Mouse (Mus musculus): ENCODE measurements at regions not wholly inside any gene's neighbourhood (a gene's known extent, or its start where the extent isn't known, plus 50 kb on each side); places are given as distances from the start of the nearest gene placed in this dataset.
A peak's percentile ranks its signal among the peaks of the same experiment; 100 is the strongest.

GRCm38 (mm10) chr16:12960885-12961284, 148.6 kb upstream of the Ercc4 start:
- no peak overlapping the region for H3K27ac ChIP-seq (replicated peaks; ENCODE audit: low read depth, low read length)
- H3K4me1 ChIP-seq (ENCODE audit: control insufficient read depth, insufficient read depth, low read length) = no peaks in the 10 kb centered on the region
- no peak for DNase-seq
- H3K9ac ChIP-seq (replicated peaks; ENCODE audit: low read length) = no peak overlapping the region
- no peak for ATAC-seq (ENCODE audit: low FRiP score, low TSS enrichment)
- H3K9me3 ChIP-seq (ENCODE audit: control insufficient read depth, low read length) = no peaks in the 10 kb centered on the region
- WGBS = 60% methylated on average over 5 of the region's 5 CpGs
- H3K4me2 ChIP-seq (ENCODE audit: low read length) = no peak overlapping the region
- no peak overlapping the region for H3K4me3 ChIP-seq (replicated peaks; ENCODE audit: low read depth, low read length)
- H3K36me3 ChIP-seq (ENCODE audit: control insufficient read depth, insufficient read depth, low read length) = no peaks in the 10 kb centered on the region
- no peaks in the 10 kb centered on the region for H3K27me3 ChIP-seq (ENCODE audit: control insufficient read depth, insufficient read depth, low read length)

DNA sequence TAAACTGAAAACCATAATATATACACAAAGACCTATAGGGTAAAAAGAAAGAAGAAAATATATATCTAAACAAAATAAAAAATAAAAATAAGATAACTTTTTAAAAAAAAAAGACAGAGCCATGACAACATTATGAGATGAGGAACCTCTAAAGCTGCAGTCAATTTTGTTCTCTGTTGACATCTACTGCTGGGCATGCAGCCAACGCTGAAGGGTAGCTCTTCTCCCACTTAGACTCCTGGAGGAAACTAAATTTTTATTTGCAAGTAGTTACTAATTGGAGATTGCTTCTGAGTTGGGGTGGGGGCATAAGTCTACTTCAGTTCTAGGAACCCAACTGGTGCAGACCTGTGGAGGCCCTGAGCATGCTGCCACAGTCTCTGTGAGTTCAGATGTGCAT, 126.8 kb upstream of the Ercc4 start:
- no peak for DNase-seq
- Histone ChIP-seq H3K9me3 (ENCODE audit: control insufficient read depth, low read length) (0 out of 2 replicates have a peak, but pooled peaks cover 3% of the 10 kb centered on the region), H3K27ac (replicated peaks; ENCODE audit: low read depth, low read length) (no peak overlapping the region), H3K36me3 (ENCODE audit: control insufficient read depth, insufficient read depth, low read length) (no peaks in the 10 kb centered on the region), H3K9ac (replicated peaks; ENCODE audit: low read length) (no peak overlapping the region), H3K4me3 (replicated peaks; ENCODE audit: low read depth, low read length) (no peak overlapping the region), H3K27me3 (ENCODE audit: control insufficient read depth, insufficient read depth, low read length) (no peaks in the 10 kb centered on the region), H3K4me1 (ENCODE audit: control insufficient read depth, insufficient read depth, low read length) (no peaks in the 10 kb centered on the region), H3K4me2 (ENCODE audit: low read length) (no peak overlapping the region)
- ATAC-seq (ENCODE audit: low FRiP score, low TSS enrichment) = no peak
- 88% methylated on average over 1 of the region's 1 CpGs for WGBS

- no peak overlapping the region for H3K27ac ChIP-seq (replicated peaks; ENCODE audit: low read depth, low read length)
- no peaks in the 10 kb centered on the region for H3K36me3 ChIP-seq (ENCODE audit: control insufficient read depth, insufficient read depth, low read length)
- H3K9ac ChIP-seq (replicated peaks; ENCODE audit: low read length) = no peak overlapping the region
- H3K4me2 ChIP-seq (ENCODE audit: low read length) = no peak overlapping the region
- ATAC-seq (ENCODE audit: low FRiP score, low TSS enrichment) (no peak), DNase-seq (no peak)
- H3K4me3 ChIP-seq (replicated peaks; ENCODE audit: low read depth, low read length) = no peak overlapping the region
- H3K27me3 ChIP-seq (ENCODE audit: control insufficient read depth, insufficient read depth, low read length) = no peaks in the 10 kb centered on the region
- no peaks in the 10 kb centered on the region for H3K4me1 ChIP-seq (ENCODE audit: control insufficient read depth, insufficient read depth, low read length)
- H3K9me3 ChIP-seq (ENCODE audit: control insufficient read depth, low read length) = no peaks in the 10 kb centered on the region
- 81% methylated on average over 1 of the region's 1 CpGs for WGBS
Measured at GRCm38 (mm10) chr16:13001288-13001880, 108.1 kb upstream of the Ercc4 start.

GRCm38 (mm10) chr16:13012863-13013262, 96.6 kb upstream of the Ercc4 start:
- WGBS = 95% methylated on average over 5 of the region's 5 CpGs
- Histone ChIP-seq H3K9ac (replicated peaks; ENCODE audit: low read length) (no peak overlapping the region), H3K27me3 (ENCODE audit: control insufficient read depth, insufficient read depth, low read length) (no peaks in the 10 kb centered on the region), H3K36me3 (ENCODE audit: control insufficient read depth, insufficient read depth, low read length) (no peaks in the 10 kb centered on the region), H3K4me1 (ENCODE audit: control insufficient read depth, insufficient read depth, low read length) (no peaks in the 10 kb centered on the region), H3K4me3 (replicated peaks; ENCODE audit: low read depth, low read length) (no peak overlapping the region), H3K9me3 (ENCODE audit: control insufficient read depth, low read length) (no peaks in the 10 kb centered on the region), H3K27ac (replicated peaks; ENCODE audit: low read depth, low read length) (no peak overlapping the region), H3K4me2 (ENCODE audit: low read length) (no peak overlapping the region)
- DNase-seq (no peak), ATAC-seq (ENCODE audit: low FRiP score, low TSS enrichment) (no peak)

DNA sequence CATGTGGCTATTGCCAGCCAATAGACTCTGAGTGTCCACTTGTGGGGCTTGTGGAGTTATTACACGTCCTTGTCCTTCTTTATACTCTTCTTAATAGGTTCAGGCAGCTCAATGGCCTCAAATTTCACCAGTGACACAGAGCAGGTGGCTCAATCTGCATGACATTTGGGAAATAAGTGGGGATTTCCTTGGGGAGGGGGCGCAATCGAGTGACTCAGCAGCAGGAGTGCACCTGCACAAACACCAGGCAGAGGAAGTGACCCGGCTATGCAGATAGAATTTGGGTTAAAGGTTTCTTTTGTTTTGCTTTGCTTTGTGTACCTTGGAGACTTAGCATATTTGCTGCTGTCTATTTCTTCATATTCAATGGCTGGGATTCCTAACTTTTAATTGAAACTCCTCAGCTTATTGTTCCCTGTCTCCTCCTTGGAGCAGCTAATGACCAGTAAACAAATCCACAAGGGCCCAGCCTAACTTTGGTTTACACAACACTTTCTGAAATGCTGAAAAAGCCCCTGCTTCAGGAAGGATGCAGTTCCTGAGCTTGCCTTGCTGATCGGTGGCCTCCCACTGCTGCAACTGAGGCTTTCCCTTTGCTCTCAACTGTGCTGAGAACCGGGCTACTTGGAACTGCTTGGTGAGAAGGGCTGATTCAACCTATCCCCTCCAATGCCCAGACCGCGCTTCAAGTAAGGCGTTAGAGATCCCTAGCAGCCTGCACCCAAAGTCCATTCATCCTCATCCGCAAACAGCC, 95.4 kb upstream of the Ercc4 start:
- H3K4me3 ChIP-seq (replicated peaks; ENCODE audit: low read depth, low read length) = no peak overlapping the region
- no peaks in the 10 kb centered on the region for H3K36me3 ChIP-seq (ENCODE audit: control insufficient read depth, insufficient read depth, low read length)
- no peak overlapping the region for H3K9ac ChIP-seq (replicated peaks; ENCODE audit: low read length)
- H3K27me3 ChIP-seq (ENCODE audit: control insufficient read depth, insufficient read depth, low read length) = no peaks in the 10 kb centered on the region
- H3K27ac ChIP-seq (replicated peaks; ENCODE audit: low read depth, low read length) = no peak overlapping the region
- H3K4me2 ChIP-seq (ENCODE audit: low read length) = no peak overlapping the region
- no peak for ATAC-seq (ENCODE audit: low FRiP score, low TSS enrichment)
- DNase-seq = peak; percentile 17
- 65% methylated on average over 10 of the region's 10 CpGs for WGBS
- H3K4me1 ChIP-seq (ENCODE audit: control insufficient read depth, insufficient read depth, low read length) = no peaks in the 10 kb centered on the region
- H3K9me3 ChIP-seq (ENCODE audit: control insufficient read depth, low read length) = no peaks in the 10 kb centered on the region

GRCm38 (mm10) chr16:13022875-13023274, 86.6 kb upstream of the Ercc4 start:
- H3K4me1 ChIP-seq (ENCODE audit: control insufficient read depth, insufficient read depth, low read length) = no peaks in the 10 kb centered on the region
- ATAC-seq (ENCODE audit: low FRiP score, low TSS enrichment) = no peak
- H3K4me2 ChIP-seq (ENCODE audit: low read length) = no peak overlapping the region
- DNase-seq = peak; percentile 28
- no peaks in the 10 kb centered on the region for H3K9me3 ChIP-seq (ENCODE audit: control insufficient read depth, low read length)
- no peak overlapping the region for H3K4me3 ChIP-seq (replicated peaks; ENCODE audit: low read depth, low read length)
- H3K36me3 ChIP-seq (ENCODE audit: control insufficient read depth, insufficient read depth, low read length) = no peaks in the 10 kb centered on the region
- no peak overlapping the region for H3K27ac ChIP-seq (replicated peaks; ENCODE audit: low read depth, low read length)
- no peaks in the 10 kb centered on the region for H3K27me3 ChIP-seq (ENCODE audit: control insufficient read depth, insufficient read depth, low read length)
- WGBS = 53% methylated on average over 4 of the region's 4 CpGs
- H3K9ac ChIP-seq (replicated peaks; ENCODE audit: low read length) = no peak overlapping the region

GRCm38 (mm10) chr16:13025393-13025792, 84.1 kb upstream of the Ercc4 start:
- WGBS = 39% methylated on average over 3 of the region's 3 CpGs
- no peak overlapping the region for H3K9ac ChIP-seq (replicated peaks; ENCODE audit: low read length)
- no peak overlapping the region for H3K4me3 ChIP-seq (replicated peaks; ENCODE audit: low read depth, low read length)
- ATAC-seq (ENCODE audit: low FRiP score, low TSS enrichment) (no peak), DNase-seq (peak; percentile 81)
- H3K9me3 ChIP-seq (ENCODE audit: control insufficient read depth, low read length) = no peaks in the 10 kb centered on the region
- H3K4me1 ChIP-seq (ENCODE audit: control insufficient read depth, insufficient read depth, low read length) = no peaks in the 10 kb centered on the region
- no peaks in the 10 kb centered on the region for H3K27me3 ChIP-seq (ENCODE audit: control insufficient read depth, insufficient read depth, low read length)
- no peaks in the 10 kb centered on the region for H3K36me3 ChIP-seq (ENCODE audit: control insufficient read depth, insufficient read depth, low read length)
- H3K4me2 ChIP-seq (ENCODE audit: low read length) = no peak overlapping the region
- no peak overlapping the region for H3K27ac ChIP-seq (replicated peaks; ENCODE audit: low read depth, low read length)

DNA sequence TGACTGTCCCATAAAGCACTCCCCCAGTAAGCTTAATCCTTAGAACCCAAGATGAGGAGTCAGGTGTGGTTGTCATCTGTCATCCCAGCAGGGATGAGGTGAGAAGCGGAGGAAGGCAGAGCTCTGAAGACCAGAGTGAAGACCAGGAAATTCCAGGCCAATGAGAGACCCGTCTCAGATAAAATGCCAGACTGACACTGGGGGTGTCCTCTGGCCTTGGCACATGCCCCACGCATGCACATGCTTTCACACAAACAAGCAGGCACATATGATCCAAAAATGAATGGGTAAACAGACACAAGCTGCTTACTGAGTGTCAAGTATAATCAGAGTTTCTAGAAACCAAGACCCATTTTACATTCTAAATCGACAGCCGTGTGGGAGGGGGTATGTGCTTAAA, 75.3 kb upstream of the Ercc4 start:
- ATAC-seq (ENCODE audit: low FRiP score, low TSS enrichment) (no peak), DNase-seq (no peak)
- Histone ChIP-seq H3K27ac (replicated peaks; ENCODE audit: low read depth, low read length) (no peak overlapping the region), H3K9me3 (ENCODE audit: control insufficient read depth, low read length) (no peaks in the 10 kb centered on the region), H3K27me3 (ENCODE audit: control insufficient read depth, insufficient read depth, low read length) (no peaks in the 10 kb centered on the region), H3K4me3 (replicated peaks; ENCODE audit: low read depth, low read length) (no peak overlapping the region), H3K4me2 (ENCODE audit: low read length) (no peak overlapping the region), H3K9ac (replicated peaks; ENCODE audit: low read length) (no peak overlapping the region), H3K36me3 (ENCODE audit: control insufficient read depth, insufficient read depth, low read length) (no peaks in the 10 kb centered on the region), H3K4me1 (ENCODE audit: control insufficient read depth, insufficient read depth, low read length) (no peaks in the 10 kb centered on the region)
- WGBS = 85% methylated on average over 5 of the region's 5 CpGs

DNA sequence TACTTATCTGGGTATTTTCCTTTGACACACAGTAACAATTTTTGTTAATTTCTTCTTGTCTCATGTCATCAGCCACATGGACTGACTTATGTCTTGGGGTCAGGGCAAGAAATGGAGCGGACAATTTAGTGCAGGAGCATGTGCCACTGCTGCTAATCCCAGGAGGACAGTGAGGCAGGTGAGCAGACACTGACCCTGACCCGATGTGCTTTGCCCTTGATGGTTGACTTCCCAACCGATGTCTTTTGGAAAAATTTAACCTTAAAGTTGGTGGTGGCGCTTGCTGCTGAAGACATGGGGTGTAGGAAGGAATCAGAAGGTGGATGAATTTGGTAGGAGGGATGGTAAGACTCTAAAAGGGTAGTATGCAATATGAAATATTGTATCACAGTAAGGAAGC, 72.9 kb upstream of the Ercc4 start:
- WGBS = 92% methylated on average over 4 of the region's 4 CpGs
- H3K27ac ChIP-seq (replicated peaks; ENCODE audit: low read depth, low read length) = no peak overlapping the region

More for the DNA sequence above, 72.9 kb upstream of the Ercc4 start:
- Histone ChIP-seq H3K27me3 (ENCODE audit: control insufficient read depth, insufficient read depth, low read length) (no peaks in the 10 kb centered on the region), H3K4me1 (ENCODE audit: control insufficient read depth, insufficient read depth, low read length) (no peaks in the 10 kb centered on the region), H3K4me3 (replicated peaks; ENCODE audit: low read depth, low read length) (no peak overlapping the region), H3K9me3 (ENCODE audit: control insufficient read depth, low read length) (no peaks in the 10 kb centered on the region), H3K4me2 (ENCODE audit: low read length) (no peak overlapping the region), H3K9ac (replicated peaks; ENCODE audit: low read length) (no peak overlapping the region), H3K36me3 (ENCODE audit: control insufficient read depth, insufficient read depth, low read length) (no peaks in the 10 kb centered on the region)
- no peak for ATAC-seq (ENCODE audit: low FRiP score, low TSS enrichment)
- no peak for DNase-seq

Data from midbrain, embryonic 14.5 days (tissue).